Mouse (Mus musculus) small intestine, adult 2 months (tissue): ENCODE results near the gene Cacna2d3. TPM values are rescaled to one million over a fixed set of nuclear protein-coding genes. Genes with fewer than 3 reads are reported as not detected.

Experiments
- H3K27ac ChIP-seq: fragments of 200-500 bp; 2 replicates; pipeline ENCODE4 v1.5.1; 2012; ENCODE audit warnings: low read depth, low read length, control low read depth, inconsistent platforms; ENCODE audit not compliant: insufficient read depth
- H3K27me3 ChIP-seq: fragments of 200-500 bp; 2 replicates; pipeline ENCODE4 v1.6.1; 2012; ENCODE audit warnings: mild to moderate bottlenecking, moderate library complexity, low read length, inconsistent platforms; ENCODE audit not compliant: control insufficient read depth, insufficient read depth
- H3K36me3 ChIP-seq: fragments of 200-500 bp; 2 replicates; pipeline ENCODE4 v1.6.1; 2012; ENCODE audit warnings: mild to moderate bottlenecking, low read length, control low read depth, inconsistent platforms; ENCODE audit not compliant: control insufficient read depth, insufficient read depth
- H3K4me1 ChIP-seq: fragments of 200-500 bp; 2 replicates; pipeline ENCODE4 v1.6.1; 2012; ENCODE audit warnings: low read length, inconsistent platforms, mixed read lengths; ENCODE audit not compliant: control insufficient read depth, insufficient read depth, insufficient read length
- H3K4me3 ChIP-seq: fragments of 200-500 bp; 2 replicates; pipeline ENCODE4 v1.5.1; 2012; ENCODE audit warnings: low read depth, mild to moderate bottlenecking, control low read depth, inconsistent platforms, low read length, moderate library complexity
- CTCF ChIP-seq: fragments of 200-500 bp; IDR thresholded peaks from 2 replicates; pipeline ENCODE4 v1.5.1; 2012; ENCODE audit warnings: low read depth, mild to moderate bottlenecking, control low read depth, inconsistent platforms, low read length, moderate library complexity, mixed read lengths; ENCODE audit not compliant: insufficient replicate concordance, insufficient read length; ENCODE audit errors: extremely low read depth
- POLR2A ChIP-seq: fragments of 200-500 bp; IDR thresholded peaks from 2 replicates; pipeline ENCODE4 v1.6.1; 2012; ENCODE audit warnings: low read depth, mild to moderate bottlenecking, control low read depth, inconsistent platforms, low read length, moderate library complexity
- WGBS: fragments of 180-500 bp; shearing (Covaris S2); methylation state at CpG from one replicate; pipeline ENCODE4 v1.1.7; 2018; 5-methylcytosine and 5-hydroxymethylcytosine counted together
- polyA plus RNA-seq: library from polyadenylated mRNA; depleted of rRNA; stranded (reverse); fragments of >200 nt; gene quantifications from 2 replicates; pipeline ENCODE4 v1.2.3, GENCODE M21; 2012

Gene Cacna2d3
- polyA plus RNA-seq, 1 experiment: 0.27 TPM

DNA sequence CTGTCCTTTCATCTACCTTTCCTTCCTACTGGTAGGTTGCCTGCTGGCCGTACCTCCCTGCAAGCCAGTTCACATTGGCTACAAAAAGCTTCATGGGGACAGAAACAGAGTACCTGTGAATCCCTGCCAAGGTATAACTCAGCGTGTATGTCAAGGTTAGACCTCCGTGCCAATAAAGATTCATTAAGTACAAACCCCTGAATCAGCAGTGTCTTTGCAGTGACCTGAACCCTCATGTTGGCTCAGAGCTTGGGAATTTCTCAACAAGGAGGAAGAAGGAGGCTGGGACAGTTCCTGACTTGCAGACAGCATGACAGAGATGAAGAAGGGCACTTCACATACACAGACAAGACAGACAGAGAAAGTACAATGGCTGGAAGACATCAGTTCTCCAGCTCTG, 225.1 kb downstream of the Cacna2d3 start:
- H3K36me3 ChIP-seq: no peaks in the 10 kb centered on the region
- no peak overlapping the region for H3K27ac ChIP-seq
- no peaks in the 10 kb centered on the region for H3K4me1 ChIP-seq
- TF ChIP-seq CTCF (no peak), POLR2A (no peak)
- 90% methylated on average over 3 of the region's 3 CpGs for WGBS
- H3K4me3 ChIP-seq: no peak overlapping the region
- no peaks in the 10 kb centered on the region for H3K27me3 ChIP-seq

DNA sequence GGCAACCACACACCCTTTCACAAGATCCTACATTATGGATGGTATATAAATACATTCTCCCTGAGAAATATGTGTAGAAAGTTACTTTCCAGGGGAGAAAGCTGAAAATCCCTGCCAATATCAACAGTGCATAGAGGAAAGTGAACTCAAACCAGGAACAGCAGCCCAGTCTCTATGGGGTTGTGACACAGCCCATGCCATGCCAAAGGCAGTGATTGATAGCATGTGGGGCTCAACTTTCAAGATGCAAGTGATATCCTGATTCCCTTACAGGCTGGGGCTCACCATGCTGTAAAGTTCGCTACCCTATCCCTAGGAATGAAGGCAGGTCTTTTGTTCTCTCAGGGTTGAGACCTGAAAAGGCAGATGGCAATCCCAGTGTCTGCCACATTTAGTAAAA, 229.9 kb downstream of the Cacna2d3 start:
- H3K36me3 ChIP-seq: no peaks in the 10 kb centered on the region
- WGBS: 63% methylated on average over 1 of the region's 1 CpGs
- H3K27me3 ChIP-seq: no peaks in the 10 kb centered on the region
- H3K4me3 ChIP-seq: no peak overlapping the region
- TF ChIP-seq CTCF (no peak), POLR2A (no peak)
- no peak overlapping the region for H3K27ac ChIP-seq
- H3K4me1 ChIP-seq: no peaks in the 10 kb centered on the region

DNA sequence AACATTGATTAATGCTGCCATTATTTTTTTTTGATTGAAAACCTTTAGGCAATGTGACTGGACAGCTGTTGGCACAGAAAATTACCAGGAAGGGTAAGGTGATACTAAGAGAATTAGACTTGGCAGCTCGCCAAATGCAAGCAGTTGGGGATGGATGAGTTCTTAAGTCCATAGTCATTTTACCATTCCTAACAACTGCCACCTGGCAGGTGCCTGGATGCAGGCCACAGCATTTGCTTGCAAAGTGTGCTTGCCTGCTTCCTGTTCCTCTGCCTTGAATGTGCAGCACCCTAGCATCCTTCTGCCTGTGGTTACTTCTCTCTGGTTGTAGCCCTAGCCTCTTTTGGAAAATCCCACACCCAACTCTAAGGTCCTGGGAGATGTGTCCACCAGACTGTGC, 236.2 kb downstream of the Cacna2d3 start:
- Histone ChIP-seq H3K4me3 (no peak overlapping the region), H3K27me3 (no peaks in the 10 kb centered on the region), H3K36me3 (no peaks in the 10 kb centered on the region), H3K4me1 (no peaks in the 10 kb centered on the region), H3K27ac (no peak overlapping the region)
- TF ChIP-seq CTCF (no peak), POLR2A (no peak)
- 32% methylated on average over 1 of the region's 1 CpGs for WGBS

DNA sequence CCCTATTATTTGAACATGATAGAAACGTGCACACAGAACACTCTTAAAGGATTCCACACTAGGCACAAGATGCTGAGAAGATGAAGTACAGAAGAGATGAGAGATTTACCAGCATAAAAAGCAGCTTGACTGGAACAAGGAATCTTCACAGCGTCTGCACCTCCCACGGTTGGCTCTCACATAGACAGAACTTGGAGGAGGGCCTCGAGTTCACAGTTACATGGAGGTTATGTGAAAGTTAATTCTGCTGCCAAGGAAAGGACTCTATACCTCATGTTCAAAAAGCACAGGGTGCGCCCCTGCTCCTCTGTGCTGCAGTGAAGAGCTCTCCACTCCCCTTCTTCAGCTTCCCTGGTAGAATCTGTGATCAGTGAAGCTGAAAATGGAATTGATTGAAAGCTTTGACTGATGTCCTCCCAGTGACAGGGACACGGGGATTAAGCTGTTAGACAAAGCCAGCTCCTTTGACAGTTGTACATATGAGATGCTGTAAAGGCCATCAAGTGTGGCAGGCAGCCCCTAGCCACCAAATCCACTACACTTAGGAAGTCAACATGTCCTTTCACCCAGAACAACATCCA, 243.2 kb downstream of the Cacna2d3 start:
- no peaks in the 10 kb centered on the region for H3K36me3 ChIP-seq
- WGBS: 66% methylated on average over 6 of the region's 6 CpGs
- no peaks in the 10 kb centered on the region for H3K27me3 ChIP-seq
- H3K27ac ChIP-seq: no peak overlapping the region
- H3K4me3 ChIP-seq: no peak overlapping the region
- no peak for TF ChIP-seq CTCF
- TF ChIP-seq POLR2A: no peak
- no peaks in the 10 kb centered on the region for H3K4me1 ChIP-seq

DNA sequence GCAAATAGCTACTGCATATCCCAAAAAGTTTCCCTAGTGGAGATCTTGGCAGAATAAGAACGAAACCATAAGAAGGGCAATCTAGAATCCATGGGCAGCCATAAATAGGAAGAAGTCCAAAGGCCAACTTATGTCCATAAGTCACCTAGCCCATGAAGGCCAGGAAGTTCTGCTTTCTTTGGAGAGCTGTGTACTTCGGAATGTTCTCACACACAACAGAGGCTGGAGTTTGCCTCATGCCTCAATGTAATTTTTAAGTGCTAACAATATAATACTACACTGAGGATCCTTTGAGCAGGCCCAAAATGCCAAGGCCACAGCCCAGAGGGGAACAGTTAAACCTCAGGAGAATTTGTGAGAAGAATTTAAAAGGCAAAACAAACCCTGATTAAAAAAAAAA, 257.4 kb downstream of the Cacna2d3 start:
- TF ChIP-seq POLR2A: no peak
- TF ChIP-seq CTCF: no peak
- Histone ChIP-seq H3K27me3 (no peaks in the 10 kb centered on the region), H3K36me3 (no peaks in the 10 kb centered on the region), H3K4me3 (no peak overlapping the region), H3K27ac (no peak overlapping the region), H3K4me1 (no peaks in the 10 kb centered on the region)
- WGBS: 75% methylated on average over 2 of the region's 2 CpGs

DNA sequence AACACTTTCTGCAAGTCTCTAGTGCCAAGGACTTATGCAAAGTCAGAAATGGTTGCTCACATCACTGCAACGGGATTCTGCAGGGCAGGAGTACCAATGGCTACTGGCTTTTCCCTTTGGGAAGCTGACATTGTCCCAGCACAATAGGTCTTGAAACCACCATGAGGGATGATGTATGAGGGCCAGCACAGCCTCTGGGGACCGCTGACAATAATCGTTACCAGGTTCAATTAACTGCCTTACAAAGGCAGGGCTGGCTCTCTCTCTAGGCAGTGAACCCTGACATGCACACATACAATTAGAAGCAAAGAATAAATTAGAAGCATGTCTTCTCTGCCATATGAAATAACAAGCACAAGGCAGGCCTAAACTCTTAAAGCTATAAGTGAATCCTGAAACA, 272.5 kb downstream of the Cacna2d3 start:
- Histone ChIP-seq H3K27ac (no peak overlapping the region), H3K4me3 (no peak overlapping the region), H3K27me3 (no peaks in the 10 kb centered on the region), H3K36me3 (no peaks in the 10 kb centered on the region), H3K4me1 (no peaks in the 10 kb centered on the region)
- no peak for TF ChIP-seq CTCF
- TF ChIP-seq POLR2A: no peak
- WGBS: 85% methylated on average over 3 of the region's 3 CpGs

DNA sequence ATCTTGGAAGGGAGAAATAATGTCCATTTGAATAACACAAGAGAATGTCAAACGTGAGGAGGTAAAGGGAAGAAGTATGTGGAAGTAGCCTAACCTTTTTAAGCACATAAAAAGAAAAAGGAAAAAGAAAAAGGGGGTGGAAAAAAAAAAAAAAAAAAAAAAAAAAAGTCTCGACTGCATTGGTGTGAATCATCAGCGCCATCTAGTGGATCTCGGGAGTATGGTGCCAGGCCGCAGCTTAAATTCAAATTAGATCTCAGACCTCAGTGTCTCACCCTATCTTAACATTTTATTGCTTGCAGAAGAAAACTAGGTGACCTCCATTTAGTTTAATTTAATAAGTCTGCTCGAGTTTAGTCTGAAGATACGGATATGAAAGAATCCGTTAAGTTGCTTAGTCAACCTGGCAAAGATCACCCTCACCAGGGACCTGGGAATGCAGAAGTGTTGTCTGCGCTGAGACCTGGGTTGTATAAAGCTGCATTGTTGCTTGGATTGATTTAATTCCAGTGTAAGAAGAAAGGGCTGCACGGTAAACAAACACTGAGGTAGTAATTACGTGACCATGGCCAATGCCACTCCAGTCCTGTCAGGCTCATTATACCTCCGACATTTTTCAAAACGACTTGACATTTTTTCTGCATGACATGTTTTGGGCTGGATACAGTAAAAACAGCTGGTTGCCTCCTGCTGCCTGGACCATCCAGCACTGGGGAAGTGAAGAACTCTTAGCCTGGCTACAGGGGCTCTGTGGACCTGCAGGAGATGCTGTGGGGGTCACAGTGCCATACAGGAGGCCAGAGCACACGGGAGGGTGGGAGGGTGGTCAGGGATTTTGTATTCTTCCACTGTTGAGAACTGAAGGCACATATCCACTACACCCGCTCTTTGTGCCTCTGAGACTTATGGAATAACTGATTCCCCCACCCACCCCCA, 278.3 kb downstream of the Cacna2d3 start:
- Histone ChIP-seq H3K27ac (no peak overlapping the region), H3K4me1 (no peaks in the 10 kb centered on the region), H3K4me3 (no peak overlapping the region), H3K27me3 (no peaks in the 10 kb centered on the region), H3K36me3 (no peaks in the 10 kb centered on the region)
- 32% methylated on average over 15 of the region's 15 CpGs for WGBS
- TF ChIP-seq POLR2A (no peak), CTCF (peak; percentile 58; the same call in 1 of the 2 replicates)
